Mouse (Mus musculus): ENCODE data around the gene Abcb9. TPM values are rescaled to one million over a fixed set of nuclear protein-coding genes. Genes with fewer than 3 reads are reported as not detected.
A peak's percentile ranks its signal among the peaks of the same experiment; 100 is the strongest.

Abcb9 gene
- total RNA-seq, 2 experiments from 2014 or later, result 0.71 to 2.7 TPM

GRCm38 (mm10) chr5:124095077-124095581 lies 469 bp downstream of the Abcb9 start:
- peak; percentile 14 for ATAC-seq (replicated peaks; ENCODE audit: poor library complexity, severe bottlenecking)

- no peak for ATAC-seq (replicated peaks; ENCODE audit: poor library complexity, severe bottlenecking)
Measured at GRCm38 (mm10) chr5:124093852-124094604, 1.6 kb downstream of the Abcb9 start.

GRCm38 (mm10) chr5:124093120-124093794 lies 2.3 kb downstream of the Abcb9 start:
- no peak for ATAC-seq (replicated peaks; ENCODE audit: poor library complexity, severe bottlenecking)

- no peak for ATAC-seq (replicated peaks; ENCODE audit: poor library complexity, severe bottlenecking)
Measured at GRCm38 (mm10) chr5:124091951-124092406, 3.6 kb downstream of the Abcb9 start.

GRCm38 (mm10) chr5:124089868-124090267 lies 5.7 kb downstream of the Abcb9 start:
- ATAC-seq (replicated peaks; ENCODE audit: poor library complexity, severe bottlenecking), result no peak

GRCm38 (mm10) chr5:124086876-124087275 lies 8.7 kb downstream of the Abcb9 start:
- ATAC-seq (replicated peaks; ENCODE audit: poor library complexity, severe bottlenecking), result no peak

GRCm38 (mm10) chr5:124085513-124085912 lies 10.1 kb downstream of the Abcb9 start:
- ATAC-seq (replicated peaks; ENCODE audit: poor library complexity, severe bottlenecking), result no peak

- ATAC-seq (replicated peaks; ENCODE audit: poor library complexity, severe bottlenecking), result peak; percentile 81
Measured at GRCm38 (mm10) chr5:124084588-124085173, 10.9 kb downstream of the Abcb9 start.

GRCm38 (mm10) chr5:124083850-124084587 lies 11.6 kb downstream of the Abcb9 start:
- no peak for ATAC-seq (replicated peaks; ENCODE audit: poor library complexity, severe bottlenecking)

- ATAC-seq (replicated peaks; ENCODE audit: poor library complexity, severe bottlenecking), result no peak
Measured at GRCm38 (mm10) chr5:124082941-124083688, 12.5 kb downstream of the Abcb9 start.

- ATAC-seq (replicated peaks; ENCODE audit: poor library complexity, severe bottlenecking), result no peak
Measured at GRCm38 (mm10) chr5:124082447-124082846, 13.2 kb downstream of the Abcb9 start.

GRCm38 (mm10) chr5:124079880-124080279 lies 15.7 kb downstream of the Abcb9 start:
- ATAC-seq (replicated peaks; ENCODE audit: poor library complexity, severe bottlenecking), result no peak

- peak; percentile 12; the same call in 1 of the 2 replicates for ATAC-seq (replicated peaks; ENCODE audit: poor library complexity, severe bottlenecking)
Measured at GRCm38 (mm10) chr5:124078794-124079416, 16.7 kb downstream of the Abcb9 start.

GRCm38 (mm10) chr5:124077856-124078460 lies 17.6 kb downstream of the Abcb9 start:
- ATAC-seq (replicated peaks; ENCODE audit: poor library complexity, severe bottlenecking), result no peak

- no peak for ATAC-seq (replicated peaks; ENCODE audit: poor library complexity, severe bottlenecking)
Measured at GRCm38 (mm10) chr5:124077241-124077640, 18.4 kb downstream of the Abcb9 start.

- ATAC-seq (replicated peaks; ENCODE audit: poor library complexity, severe bottlenecking), result no peak
Measured at GRCm38 (mm10) chr5:124076559-124076958, 19.0 kb downstream of the Abcb9 start.

- ATAC-seq (replicated peaks; ENCODE audit: poor library complexity, severe bottlenecking), result no peak; the same call in 1 of the 2 replicates
Measured at GRCm38 (mm10) chr5:124075716-124076115, 19.9 kb downstream of the Abcb9 start.

GRCm38 (mm10) chr5:124074845-124075307 lies 20.7 kb downstream of the Abcb9 start:
- peak; percentile 71 for ATAC-seq (replicated peaks; ENCODE audit: poor library complexity, severe bottlenecking)

- ATAC-seq (replicated peaks; ENCODE audit: poor library complexity, severe bottlenecking), result no peak
Measured at GRCm38 (mm10) chr5:124073682-124074081, 21.9 kb downstream of the Abcb9 start.

All from granulocyte monocyte progenitor cell, adult 5-6 weeks (primary cell).